Mouse (Mus musculus) CD4-positive helper T cell, adult 2 months (primary cell): ENCODE measurements around the gene Faxc.

ENCODE experiments used
- DNase-seq: peaks from one replicate; pipeline ENCODE4 v3.0.0-alpha.2; 2012; ENCODE audit warnings: low read depth, missing footprints, low spot score

The Faxc gene

GRCm38 (mm10) chr4:22029951-22030350 lies 98.8 kb downstream of the Faxc start:
- DNase-seq: no peak
